Mouse (Mus musculus) embryonic stem cell, embryonic (primary cell): ENCODE results near the gene Capn13.
"Not testable (repeated sequence)": the region's sequence is repeated elsewhere in the genome, so short reads cannot be mapped to it uniquely, and the experiment has no call there.

Source experiments
- CTCF ChIA-PET, 4 experiments: fragments of 300-600 bp in 2 of 4; fragments of 350-600 bp in 2 of 4; sonication (Branson Sonifier 250); formaldehyde crosslinking; loops; one replicate each; lab custom pipeline; 2022; ENCODE audit warnings: inconsistent platforms in 2 of 4; lab: Charles Lee
- POLR2A ChIA-PET, 4 experiments: fragments of 300-600 bp in 2 of 4; fragments of 350-600 bp in 2 of 4; sonication (Branson Sonifier 250); formaldehyde crosslinking; loops; one replicate each; lab custom pipeline; 2022; ENCODE audit warnings: antibody characterized with exemption in 4 of 4, inconsistent platforms in 1 of 4; lab: Charles Lee

Gene Capn13

DNA sequence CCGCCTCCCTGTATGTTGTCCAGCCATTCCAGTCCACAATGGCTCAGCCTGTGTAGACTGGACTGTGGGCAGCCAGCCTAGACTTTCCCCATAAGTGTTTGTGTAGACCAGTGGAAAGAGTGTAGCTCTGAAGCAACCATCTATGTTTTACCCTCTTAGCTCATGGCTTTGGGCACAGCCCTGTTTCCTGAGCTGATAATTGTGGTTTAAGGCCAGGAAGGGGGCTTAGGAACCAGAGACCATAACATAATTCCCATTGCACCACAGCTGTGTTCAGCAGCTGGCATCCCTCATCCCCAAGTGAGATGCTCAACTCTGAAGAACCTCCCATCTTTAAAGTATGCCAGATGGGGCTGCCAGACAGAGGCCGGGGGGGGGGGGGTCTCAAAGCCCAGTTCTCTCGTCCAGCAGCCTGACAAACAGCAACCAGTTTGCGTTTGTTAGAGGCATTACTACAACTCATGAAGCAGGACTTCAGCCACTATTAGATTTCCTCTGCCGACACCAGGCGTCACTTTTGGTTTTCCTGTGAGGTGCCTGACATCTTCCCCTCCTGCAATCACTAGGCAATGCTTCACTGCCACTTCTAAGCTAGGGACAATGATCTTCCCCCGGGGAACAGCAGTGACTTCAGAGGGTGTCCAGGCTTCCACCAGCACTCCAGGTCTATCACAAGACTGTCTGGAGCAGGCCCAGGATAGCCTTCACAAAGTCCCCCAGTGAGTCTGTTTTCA is 100.4 kb downstream of the Capn13 start:
- ChIA-PET POLR2A (interaction anchor here in 1 of 4 experiments (0.7 kb wide), 1 partner anchor 393 kb away, joined by 4 read pairs; no protein-coding TSS in a partner anchor), CTCF (interaction anchor here in 3 of 4 experiments (1.2 to 3.0 kb wide), 7 partner anchors 10 to 581 kb away, joined by 3 to 11 read pairs (median 5); no protein-coding TSS in a partner anchor)

DNA sequence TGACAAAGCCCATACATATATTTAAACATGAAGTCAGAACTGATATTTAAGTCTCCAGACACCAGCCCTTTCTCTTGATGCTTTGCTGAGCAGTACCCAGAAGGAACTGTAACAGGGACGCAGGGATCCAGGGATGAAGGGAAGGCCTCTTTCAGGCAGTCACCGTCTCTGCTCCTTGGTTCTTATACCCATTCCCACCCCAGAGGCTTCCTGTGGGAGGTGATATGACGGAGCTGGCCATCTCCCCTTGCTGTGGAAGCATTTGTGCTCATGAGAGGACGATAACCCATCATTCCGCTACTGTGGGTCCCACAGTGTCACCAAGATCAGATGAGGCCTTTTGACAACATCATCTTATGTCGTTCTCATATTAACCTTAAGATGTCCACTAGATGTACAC is 101.7 kb downstream of the Capn13 start:
- ChIA-PET POLR2A (no interaction called here), CTCF (interaction anchor here in 2 of 4 experiments (1.2 to 3.0 kb wide), 2 partner anchors 445 kb away, joined by 3 to 11 read pairs; no protein-coding TSS in a partner anchor)

DNA sequence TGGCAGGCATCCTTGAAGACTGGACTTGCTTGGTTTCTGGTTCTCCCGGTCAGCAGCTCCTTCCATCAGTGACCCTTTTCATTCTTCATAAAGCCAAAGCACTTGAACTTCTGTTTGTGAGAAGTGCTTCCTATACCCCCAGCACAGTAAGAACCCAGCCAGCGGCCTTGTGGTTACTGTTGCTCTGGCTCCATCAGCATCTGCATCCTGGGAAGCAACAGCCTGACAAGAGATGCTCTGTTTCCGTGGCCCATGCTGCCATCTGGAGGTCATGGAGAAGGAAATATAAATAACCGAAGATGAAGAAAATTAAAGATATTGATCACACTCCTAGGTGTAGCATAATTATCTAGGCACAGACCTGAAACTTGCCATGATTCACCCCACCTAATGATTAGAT is 103.8 kb downstream of the Capn13 start:
- POLR2A ChIA-PET, result no interaction called here
- CTCF ChIA-PET, result interaction anchor here in 3 of 4 experiments (0.7 to 1.8 kb wide), 4 partner anchors 9 to 439 kb away, joined by 3 to 5 read pairs (median 4); no protein-coding TSS in a partner anchor

DNA sequence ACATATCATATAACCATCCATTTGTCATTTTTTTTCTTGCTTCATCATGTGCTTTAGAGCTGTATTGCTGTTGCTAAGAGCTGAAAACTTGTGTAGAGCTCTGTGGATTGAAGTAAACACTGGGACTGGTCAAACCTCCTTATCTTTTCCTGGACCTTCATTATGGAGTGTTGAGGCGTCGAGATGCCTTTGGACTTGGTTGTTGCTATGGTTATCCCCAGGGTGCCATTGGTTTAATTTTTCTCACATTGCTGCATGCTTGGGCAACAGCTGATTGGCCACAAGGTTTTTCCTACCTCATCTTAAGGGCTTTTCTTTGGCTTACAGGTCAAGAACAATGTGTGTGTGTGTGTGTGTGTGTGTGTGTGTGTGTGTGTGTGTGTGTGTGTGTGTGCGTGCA is 107.4 kb downstream of the Capn13 start:
- CTCF ChIA-PET, result interaction anchor here in 1 of 4 experiments (0.6 kb wide), 1 partner anchor 483 kb away, joined by 4 read pairs; no protein-coding TSS in a partner anchor

DNA sequence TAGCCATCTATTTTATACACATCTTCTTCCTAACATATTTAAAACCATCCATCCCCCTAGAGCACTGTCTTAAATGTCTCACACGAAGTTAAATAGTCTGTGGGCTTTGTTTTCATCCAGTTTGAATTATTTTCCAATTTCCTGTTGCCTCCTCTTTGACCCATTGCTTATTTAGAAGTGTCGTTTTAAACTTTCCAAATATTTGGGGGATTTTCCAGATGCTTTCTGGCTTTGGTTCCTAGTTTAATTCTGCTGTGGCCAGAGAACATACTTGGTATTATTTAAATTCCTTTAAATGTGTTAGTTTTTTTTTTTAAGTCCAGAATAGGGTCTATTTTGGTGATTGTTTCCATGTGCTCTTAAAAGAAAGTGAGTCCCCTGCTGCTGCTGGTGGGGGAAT is 116.4 kb downstream of the Capn13 start:
- POLR2A ChIA-PET, result no interaction called here
- CTCF ChIA-PET, result no interaction called here

More for the DNA sequence above, 107.4 kb downstream of the Capn13 start:
- POLR2A ChIA-PET, result interaction anchor here in 1 of 4 experiments (0.6 kb wide), 1 partner anchor 812 kb away, joined by 3 read pairs; no protein-coding TSS in a partner anchor

DNA sequence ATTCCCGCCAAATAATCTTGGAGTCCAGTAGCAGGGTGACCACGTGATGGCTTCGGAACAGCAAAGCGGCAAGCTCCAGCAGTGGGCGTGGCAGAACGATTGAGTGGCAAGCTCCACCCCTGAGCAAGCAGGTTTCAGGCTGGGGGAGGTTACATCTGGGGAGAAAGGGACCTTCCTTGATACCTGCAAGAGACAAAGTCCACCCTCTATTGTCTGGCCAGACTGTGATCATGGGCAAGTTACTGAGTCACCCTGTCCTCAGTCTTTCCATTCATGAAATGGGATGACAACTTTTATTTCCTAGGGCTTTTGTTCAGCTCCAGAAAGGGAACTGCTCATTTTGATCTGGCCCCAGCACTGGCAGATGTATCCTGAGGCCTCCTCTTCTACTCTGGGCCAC is 118.0 kb downstream of the Capn13 start:
- CTCF ChIA-PET, result interaction anchor here in 1 of 4 experiments (0.7 kb wide), 1 partner anchor 364 kb away, joined by 3 read pairs; no protein-coding TSS in a partner anchor
- POLR2A ChIA-PET, result not testable (repeated sequence)

DNA sequence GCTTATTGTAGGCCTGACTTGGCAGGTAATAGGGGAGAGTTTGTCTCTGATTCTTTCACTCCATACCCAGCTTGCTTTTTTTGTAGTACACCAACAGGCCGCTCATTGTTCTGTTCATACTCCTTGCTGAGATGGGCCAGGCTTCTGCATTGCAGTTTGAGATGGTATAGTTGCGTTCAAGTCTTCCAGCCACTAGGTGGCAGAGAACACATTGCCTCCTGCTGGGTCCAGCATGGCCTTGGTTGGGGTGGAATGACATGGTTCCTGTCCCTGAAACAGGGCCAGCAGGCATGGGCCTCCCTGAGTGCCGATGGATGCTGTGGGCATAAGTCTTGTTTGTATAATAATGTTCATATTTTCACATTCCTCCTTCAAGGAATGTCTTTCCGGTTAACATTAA is 122.9 kb downstream of the Capn13 start:
- POLR2A ChIA-PET, result no interaction called here
- CTCF ChIA-PET, result no interaction called here

DNA sequence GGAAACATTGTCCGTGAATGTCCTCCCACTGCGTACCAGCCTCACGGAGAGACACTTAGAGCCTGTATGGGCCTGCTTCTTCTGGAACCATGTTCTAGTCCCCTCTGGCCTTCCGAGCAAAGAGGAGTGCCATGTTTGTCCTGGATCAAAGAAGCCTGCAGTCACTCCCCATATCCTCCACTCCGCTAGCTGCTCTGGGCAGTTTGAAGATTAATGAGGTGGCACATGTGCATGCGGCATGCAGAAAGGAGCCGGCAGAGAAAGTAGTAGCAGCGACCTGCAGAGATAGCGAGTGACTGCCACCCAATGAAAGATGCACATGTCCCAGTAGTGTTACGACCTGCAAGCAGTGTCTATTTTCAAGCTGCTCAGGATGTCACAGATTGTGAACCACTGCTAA is 125.6 kb downstream of the Capn13 start:
- ChIA-PET CTCF (no interaction called here), POLR2A (interaction anchor here in 1 of 4 experiments (1.3 kb wide), 1 partner anchor 86 kb away, joined by 3 read pairs; no protein-coding TSS in a partner anchor)

DNA sequence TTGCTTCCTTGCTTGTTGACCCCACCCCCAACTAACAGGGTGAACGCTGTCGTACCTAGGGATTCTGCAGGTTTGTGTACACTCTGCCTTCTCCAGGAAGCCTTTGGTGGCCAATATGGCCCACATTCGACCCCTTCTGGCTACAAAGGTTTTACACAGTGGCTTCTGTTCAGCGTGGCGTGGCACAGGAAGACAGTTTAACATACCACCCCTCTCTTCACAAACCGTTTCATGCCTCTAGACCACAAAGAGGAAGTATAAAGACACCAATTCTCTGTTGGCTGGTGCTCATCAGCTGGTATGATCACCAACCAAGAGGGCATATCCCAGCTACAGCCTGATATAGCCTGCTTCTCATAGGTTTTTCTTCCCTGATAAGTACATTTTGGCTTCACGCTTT is 126.9 kb downstream of the Capn13 start:
- POLR2A ChIA-PET, result no interaction called here
- CTCF ChIA-PET, result no interaction called here

DNA sequence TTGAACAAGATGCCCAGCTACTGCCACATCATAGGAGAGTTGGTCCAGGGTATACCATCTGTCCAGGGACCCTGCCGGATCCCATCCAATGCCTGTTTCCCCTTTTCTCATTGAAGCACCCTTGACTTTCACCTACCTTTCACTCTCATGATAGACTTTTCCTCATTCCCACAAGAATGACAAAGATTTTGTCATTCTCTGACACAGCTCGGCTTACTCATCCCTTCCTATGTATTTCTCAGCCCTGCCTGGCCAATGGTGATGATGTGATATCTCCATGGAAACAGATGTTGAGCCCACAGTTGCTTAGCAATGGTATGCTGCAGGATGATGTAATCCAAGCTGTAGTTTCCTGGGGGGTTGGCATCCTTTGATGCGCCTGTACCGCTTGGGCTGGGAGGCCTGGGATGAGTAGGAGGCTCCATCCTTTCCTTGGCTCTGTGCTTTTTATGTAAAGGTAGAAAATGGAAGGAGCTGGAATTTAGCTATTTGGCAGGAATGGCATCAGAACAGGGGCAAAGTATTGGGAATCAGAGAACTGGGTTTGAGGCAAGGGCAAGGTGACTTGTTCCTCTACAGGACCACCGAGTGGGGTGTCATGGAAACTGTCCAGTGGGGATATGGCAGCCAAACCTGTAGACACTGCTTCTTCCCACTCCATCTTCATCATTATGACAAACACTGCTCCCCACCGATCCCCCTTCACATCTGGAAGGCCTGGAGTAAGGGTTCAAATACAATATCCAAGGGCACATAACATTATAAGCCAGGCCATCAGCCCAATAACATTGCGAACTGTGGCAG is 128.7 kb downstream of the Capn13 start:
- ChIA-PET CTCF (interaction anchor here in 1 of 4 experiments (0.6 kb wide), 1 partner anchor 14 kb away, joined by 8 read pairs; no protein-coding TSS in a partner anchor), POLR2A (interaction anchor here in 1 of 4 experiments (0.6 to 0.9 kb wide), 2 partner anchors 15 to 414 kb away, joined by 3 to 4 read pairs; no protein-coding TSS in a partner anchor)

DNA sequence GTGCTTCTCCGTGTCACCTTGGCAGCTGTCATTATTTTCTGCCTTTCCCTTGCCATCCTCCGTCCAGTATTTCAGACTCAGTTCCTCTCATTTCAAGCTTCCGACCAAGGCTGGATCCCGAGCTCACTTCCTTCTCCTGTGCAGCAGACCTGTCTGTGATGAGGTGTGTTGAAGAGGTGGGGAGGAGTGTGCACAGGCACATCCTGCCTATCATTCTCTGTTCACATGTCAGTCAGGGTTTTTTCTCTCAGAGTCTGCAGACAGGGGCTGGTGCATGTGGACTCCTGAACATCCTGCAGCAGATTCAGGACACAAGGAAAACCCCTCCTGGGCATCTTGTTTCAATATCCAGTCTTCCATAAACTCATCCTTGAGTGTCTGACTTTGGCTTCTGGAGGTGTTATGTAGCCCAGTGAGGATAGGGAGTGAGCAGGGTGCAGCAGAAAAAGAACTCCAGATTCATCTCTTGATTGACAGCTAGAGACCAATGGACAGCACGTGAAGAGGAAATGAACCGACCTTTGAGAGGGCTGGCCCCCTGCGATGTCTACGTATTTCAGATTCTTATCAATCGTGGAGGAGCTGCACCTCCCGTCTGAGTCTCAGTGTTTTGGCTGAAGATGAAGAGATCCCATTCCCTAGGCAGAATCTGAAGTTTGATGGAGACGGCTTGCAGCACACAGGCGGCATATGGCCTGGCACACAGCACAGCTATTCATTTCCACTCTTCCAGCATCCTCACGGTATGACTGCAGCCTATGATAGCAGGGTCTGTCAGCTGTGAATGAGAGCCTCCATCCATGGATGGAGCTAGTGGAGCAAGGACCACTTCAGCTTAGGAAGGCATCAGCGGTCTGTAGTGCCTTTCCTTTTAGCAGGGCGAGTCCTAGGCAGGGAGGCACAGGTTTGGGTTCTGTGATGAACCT is 129.5 kb downstream of the Capn13 start:
- CTCF ChIA-PET, result interaction anchor here in 2 of 4 experiments (0.5 to 0.6 kb wide), 3 partner anchors 15 to 462 kb away, joined by 3 to 17 read pairs (median 8); no protein-coding TSS in a partner anchor
- POLR2A ChIA-PET, result interaction anchor here in 1 of 4 experiments (0.6 to 0.9 kb wide), 2 partner anchors 14 to 414 kb away, joined by 3 to 4 read pairs; no protein-coding TSS in a partner anchor

DNA sequence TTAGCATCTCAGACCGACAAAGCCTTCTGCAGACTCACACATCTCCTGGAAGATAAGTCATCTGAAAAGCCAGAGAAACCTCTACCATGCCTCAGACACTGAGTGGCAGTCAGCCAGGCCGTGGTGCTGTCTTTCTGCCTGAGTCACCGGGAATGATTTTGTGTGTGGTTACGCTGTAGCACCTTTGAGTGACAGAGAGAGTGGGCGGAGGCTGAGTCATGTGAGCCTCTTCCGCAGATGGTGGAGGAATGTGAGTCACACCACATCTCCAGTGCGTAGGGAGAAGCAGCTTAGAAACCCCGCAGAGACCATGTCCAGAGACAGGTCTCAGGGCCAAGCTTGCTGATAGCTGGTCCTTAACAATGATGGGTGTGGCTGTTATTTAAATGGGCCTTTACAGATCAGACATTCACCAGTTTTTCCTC is 137.6 kb downstream of the Capn13 start:
- CTCF ChIA-PET, result no interaction called here
- POLR2A ChIA-PET, result interaction anchor here in 3 of 4 experiments (0.5 to 1.3 kb wide), 7 partner anchors 22 to 1782 kb away, joined by 3 to 4 read pairs (median 3); partner anchors contain the start of gene Lbh (in 1 of the 3)

DNA sequence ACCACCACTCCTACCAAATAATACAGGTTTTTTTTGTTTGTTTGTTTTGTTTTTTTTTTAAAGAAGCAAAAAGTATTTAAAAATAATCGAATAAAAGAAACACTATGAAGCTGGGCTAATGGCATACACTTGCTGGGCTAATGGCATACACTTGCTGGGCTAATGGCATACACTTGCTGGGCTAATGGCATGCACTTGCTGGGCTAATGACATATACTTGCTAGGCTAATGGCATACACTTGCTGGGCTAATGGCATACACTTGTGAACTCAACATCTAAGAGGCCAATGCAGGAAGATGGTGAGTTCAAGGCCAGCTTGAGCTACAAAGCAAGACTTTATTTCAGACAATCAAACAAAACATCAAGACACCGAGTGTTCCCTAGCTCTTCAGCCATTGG is 138.1 kb downstream of the Capn13 start:
- POLR2A ChIA-PET, result interaction anchor here in 3 of 4 experiments (0.5 to 1.3 kb wide), 5 partner anchors 127 to 1782 kb away, joined by 3 to 5 read pairs (median 4); partner anchors contain the start of gene Lbh (in 1 of the 3)
- CTCF ChIA-PET, result interaction anchor here in 1 of 4 experiments (0.6 kb wide), 1 partner anchor 275 kb away, joined by 7 read pairs; no protein-coding TSS in a partner anchor

DNA sequence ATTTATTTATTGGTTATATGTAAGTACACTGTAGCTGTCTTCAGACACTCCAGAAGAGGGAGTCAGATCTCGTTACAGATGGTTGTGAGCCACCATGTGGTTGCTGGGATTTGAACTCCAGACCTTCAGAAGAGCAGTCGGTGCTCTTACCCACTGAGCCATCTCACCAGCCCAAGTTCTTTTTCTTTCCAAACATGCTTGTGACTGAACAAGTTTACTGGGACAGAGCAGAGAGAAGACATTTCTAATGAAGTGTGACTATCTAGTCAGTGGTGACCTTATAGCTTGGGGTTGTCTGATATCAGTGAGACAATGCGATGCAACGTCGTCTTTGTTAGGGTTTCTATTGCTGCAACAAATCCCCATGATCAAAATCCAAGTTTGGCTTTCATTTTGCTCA is 141.4 kb downstream of the Capn13 start:
- POLR2A ChIA-PET, CTCF ChIA-PET: not testable (repeated sequence)

DNA sequence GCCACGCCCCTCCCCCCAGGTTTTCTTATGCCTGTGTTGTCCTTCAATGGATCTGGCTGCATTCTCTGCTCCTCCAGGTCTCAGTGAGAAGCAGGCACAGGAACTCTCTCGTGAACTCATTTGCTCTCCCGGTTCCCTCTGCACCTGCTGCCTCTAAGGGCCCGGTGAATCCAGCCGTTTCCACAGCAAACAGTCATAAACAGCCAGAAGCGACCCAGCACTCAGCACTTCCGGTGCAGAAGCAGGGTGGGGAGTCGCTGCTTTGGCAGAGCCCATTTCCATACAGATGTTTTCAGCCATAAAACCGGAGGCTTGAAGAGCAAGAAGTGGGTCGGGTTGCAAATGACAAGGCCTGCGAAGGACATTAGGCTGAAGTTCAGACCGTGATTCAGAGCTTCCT is 142.0 kb downstream of the Capn13 start:
- CTCF ChIA-PET, result no interaction called here
- POLR2A ChIA-PET, result interaction anchor here in 2 of 4 experiments (0.6 to 0.8 kb wide), 2 partner anchors 14 to 34 kb away, joined by 3 read pairs; no protein-coding TSS in a partner anchor
